Mouse (Mus musculus): Measurements from ENCODE around the gene Cramp1l.

The Cramp1l gene

GRCm38 (mm10) chr17:25015655-25016291 lies at the start of gene Cramp1l, which contains the start of gene Ift140:
Cramp1l (minus strand) TSS chr17:25015788.
Ift140 (plus strand) TSS chr17:25016085.
- DNase-seq (ENCODE audit: low read depth, low spot score): peak; percentile 98

- DNase-seq (ENCODE audit: low read depth, low spot score): no peak
These were observed 49.6 kb upstream of the Cramp1l start for GRCm38 (mm10) chr17:25065189-25065588.

- DNase-seq (ENCODE audit: low read depth, low spot score): no peak
These were observed 48.8 kb upstream of the Cramp1l start for GRCm38 (mm10) chr17:25064351-25064750.

- DNase-seq (ENCODE audit: low read depth, low spot score): no peak
These were observed 48.3 kb upstream of the Cramp1l start for GRCm38 (mm10) chr17:25063872-25064271.

GRCm38 (mm10) chr17:25063261-25063660 lies 47.7 kb upstream of the Cramp1l start:
- no peak for DNase-seq (ENCODE audit: low read depth, low spot score)

GRCm38 (mm10) chr17:25057041-25057440 lies 41.5 kb upstream of the Cramp1l start:
- no peak for DNase-seq (ENCODE audit: low read depth, low spot score)

- DNase-seq (ENCODE audit: low read depth, low spot score): no peak
These were observed 37.7 kb upstream of the Cramp1l start for GRCm38 (mm10) chr17:25053274-25053673.

- DNase-seq (ENCODE audit: low read depth, low spot score): no peak
These were observed 31.6 kb upstream of the Cramp1l start for GRCm38 (mm10) chr17:25047143-25047542.

GRCm38 (mm10) chr17:25045281-25045680 lies 29.7 kb upstream of the Cramp1l start:
- DNase-seq (ENCODE audit: low read depth, low spot score): no peak

GRCm38 (mm10) chr17:25044879-25045278 lies 29.3 kb upstream of the Cramp1l start:
- no peak for DNase-seq (ENCODE audit: low read depth, low spot score)

- DNase-seq (ENCODE audit: low read depth, low spot score): no peak
These were observed 20.6 kb upstream of the Cramp1l start for GRCm38 (mm10) chr17:25036183-25036582.

- peak; percentile 24 for DNase-seq (ENCODE audit: low read depth, low spot score)
These were observed 924 bp upstream of the Cramp1l start for GRCm38 (mm10) chr17:25016292-25017132.

- DNase-seq (ENCODE audit: low read depth, low spot score): peak; percentile 17
These were observed 582 bp downstream of the Cramp1l start for GRCm38 (mm10) chr17:25014841-25015570.

GRCm38 (mm10) chr17:25013606-25014501 lies 1.7 kb downstream of the Cramp1l start:
- DNase-seq (ENCODE audit: low read depth, low spot score): peak; percentile 13

GRCm38 (mm10) chr17:25007480-25007879 lies 8.1 kb downstream of the Cramp1l start:
- DNase-seq (ENCODE audit: low read depth, low spot score): no peak

- no peak for DNase-seq (ENCODE audit: low read depth, low spot score)
These were observed 10.5 kb downstream of the Cramp1l start for GRCm38 (mm10) chr17:25005102-25005501.

- no peak for DNase-seq (ENCODE audit: low read depth, low spot score)
These were observed 20.9 kb downstream of the Cramp1l start for GRCm38 (mm10) chr17:24994721-24995120.

- DNase-seq (ENCODE audit: low read depth, low spot score): no peak
These were observed 28.4 kb downstream of the Cramp1l start for GRCm38 (mm10) chr17:24987221-24987620.

GRCm38 (mm10) chr17:24960852-24961715 lies 54.5 kb downstream of the Cramp1l start:
- DNase-seq (ENCODE audit: low read depth, low spot score): no peak

Data from forelimb bud, embryonic 11.5 days (tissue).